Mouse (Mus musculus) v-Abl transformed pro-B cells (cell line): ENCODE results near the gene Nrxn3.

Experiments used
- in situ Hi-C, 2 experiments: fragments of 400-800 bp; cut with MboI; formaldehyde crosslinking; loops; one replicate each; pipeline ENCODE4 v1.15.1; 2025; ENCODE audit not compliant: unreplicated experiment in 2 of 2

Gene Nrxn3

DNA sequence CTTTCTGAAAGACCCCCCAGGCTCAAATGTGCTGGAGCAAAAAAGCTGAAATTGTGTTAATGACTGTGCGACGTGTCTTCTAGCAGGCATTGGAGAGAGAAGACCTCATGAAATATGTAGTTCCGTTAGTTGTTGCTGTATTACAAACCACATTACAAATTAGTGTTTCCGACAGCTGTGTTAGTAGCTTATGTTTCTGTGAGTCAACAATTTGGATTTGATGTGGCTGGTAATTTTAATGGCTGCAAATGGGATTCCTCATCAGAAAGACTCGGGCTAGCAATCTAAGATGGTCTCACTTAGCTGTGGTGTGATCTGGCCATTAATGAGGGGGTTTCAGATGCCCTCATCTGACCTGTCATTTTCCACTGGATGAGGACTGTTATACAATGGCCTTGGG lies 1107.7 kb downstream of the Nrxn3 start:
- in situ Hi-C loops = no loop called here

GRCm38 (mm10) chr12:89831300-89831699 lies 1108.6 kb downstream of the Nrxn3 start:
- in situ Hi-C loops = no loop called here

DNA sequence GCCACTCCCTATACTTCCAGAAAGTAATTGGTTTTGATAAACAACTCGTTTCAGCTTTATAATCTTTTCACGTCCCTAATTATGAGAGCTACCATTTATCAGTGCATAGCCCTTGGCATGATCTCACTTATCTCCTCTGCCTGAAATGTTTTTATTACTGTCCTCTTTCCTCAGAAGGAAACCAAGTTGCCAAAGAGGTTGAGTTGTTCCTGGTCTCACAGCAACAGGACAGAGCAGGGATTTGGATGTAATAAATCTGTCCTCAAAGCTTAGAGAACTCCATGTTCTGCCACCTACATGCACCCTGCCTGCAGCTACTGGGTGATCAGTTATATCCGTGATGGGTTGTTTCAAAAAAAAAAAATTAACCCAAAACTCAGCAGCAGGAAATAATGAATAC lies 1113.6 kb downstream of the Nrxn3 start:
- in situ Hi-C loops = no loop called here

- in situ Hi-C loops = no loop called here
Measured at GRCm38 (mm10) chr12:89842861-89843260, 1120.2 kb downstream of the Nrxn3 start.

GRCm38 (mm10) chr12:89848116-89848515 lies 1125.4 kb downstream of the Nrxn3 start:
- in situ Hi-C loops = no loop called here

DNA sequence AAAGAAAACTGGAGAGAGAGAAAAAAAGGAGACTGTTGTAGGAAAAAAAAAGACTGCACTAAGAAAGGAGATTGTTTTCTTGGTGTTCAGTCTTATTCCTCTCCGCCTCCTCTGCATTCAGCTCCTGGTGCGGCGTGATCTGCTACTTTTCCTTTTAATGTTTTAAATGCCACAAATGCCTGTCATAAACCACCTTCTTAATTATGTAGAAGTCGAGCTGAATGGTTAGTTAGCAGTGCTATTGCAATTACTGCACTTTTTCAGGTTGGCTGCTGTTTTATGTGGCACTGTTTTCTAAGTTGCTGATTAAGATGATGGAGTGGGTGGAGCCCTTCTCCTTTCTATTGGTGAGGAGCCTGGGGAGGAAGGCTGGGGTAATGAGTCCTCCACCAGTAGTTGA lies 1131.7 kb downstream of the Nrxn3 start:
- in situ Hi-C loops = no loop called here

DNA sequence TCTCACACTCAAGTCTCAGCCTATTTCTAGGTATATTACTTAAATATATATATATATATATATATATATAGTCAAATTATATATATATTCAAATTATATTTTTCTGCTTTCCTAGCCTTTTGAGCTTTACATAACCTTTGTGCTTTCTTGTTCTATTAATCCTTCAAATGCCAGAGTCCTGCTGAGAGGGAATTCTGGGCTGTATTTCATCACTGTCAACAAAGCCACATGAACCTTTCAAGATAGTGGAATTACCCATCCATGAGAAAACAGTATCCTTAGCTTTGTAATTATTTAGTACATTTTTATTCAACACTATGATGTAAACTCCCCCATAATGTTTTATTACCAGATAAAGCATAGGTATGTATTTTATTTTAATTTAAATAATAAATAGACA lies 1144.4 kb downstream of the Nrxn3 start:
- in situ Hi-C loops = no loop called here

- in situ Hi-C loops = no loop called here
Measured at GRCm38 (mm10) chr12:89882617-89883370, 1160.1 kb downstream of the Nrxn3 start.

DNA sequence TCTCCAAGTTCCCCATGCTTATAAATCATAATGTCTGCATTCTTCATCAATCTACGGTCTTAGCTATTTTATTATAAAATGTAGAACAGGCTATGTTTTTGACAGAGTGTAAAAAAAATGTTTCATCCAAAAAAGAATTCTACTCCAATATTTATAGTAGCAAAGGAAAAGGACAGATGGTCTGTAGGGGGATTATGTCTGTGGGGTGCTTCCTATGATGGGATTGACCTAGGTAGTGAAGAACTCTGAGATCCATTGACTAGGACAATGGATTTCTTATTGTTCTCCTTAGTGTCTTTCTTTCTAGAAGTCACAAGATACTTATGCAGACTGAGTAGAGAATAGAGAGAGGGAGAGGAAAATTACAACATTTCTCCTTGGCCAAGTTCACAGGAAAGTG lies 1161.9 kb downstream of the Nrxn3 start:
- in situ Hi-C loops = no loop called here

GRCm38 (mm10) chr12:89888647-89889046 lies 1166.0 kb downstream of the Nrxn3 start:
- in situ Hi-C loops = no loop called here

GRCm38 (mm10) chr12:89896901-89897300 lies 1174.2 kb downstream of the Nrxn3 start:
- in situ Hi-C loops = no loop called here

GRCm38 (mm10) chr12:89909578-89909977 lies 1186.9 kb downstream of the Nrxn3 start:
- in situ Hi-C loops = no loop called here

DNA sequence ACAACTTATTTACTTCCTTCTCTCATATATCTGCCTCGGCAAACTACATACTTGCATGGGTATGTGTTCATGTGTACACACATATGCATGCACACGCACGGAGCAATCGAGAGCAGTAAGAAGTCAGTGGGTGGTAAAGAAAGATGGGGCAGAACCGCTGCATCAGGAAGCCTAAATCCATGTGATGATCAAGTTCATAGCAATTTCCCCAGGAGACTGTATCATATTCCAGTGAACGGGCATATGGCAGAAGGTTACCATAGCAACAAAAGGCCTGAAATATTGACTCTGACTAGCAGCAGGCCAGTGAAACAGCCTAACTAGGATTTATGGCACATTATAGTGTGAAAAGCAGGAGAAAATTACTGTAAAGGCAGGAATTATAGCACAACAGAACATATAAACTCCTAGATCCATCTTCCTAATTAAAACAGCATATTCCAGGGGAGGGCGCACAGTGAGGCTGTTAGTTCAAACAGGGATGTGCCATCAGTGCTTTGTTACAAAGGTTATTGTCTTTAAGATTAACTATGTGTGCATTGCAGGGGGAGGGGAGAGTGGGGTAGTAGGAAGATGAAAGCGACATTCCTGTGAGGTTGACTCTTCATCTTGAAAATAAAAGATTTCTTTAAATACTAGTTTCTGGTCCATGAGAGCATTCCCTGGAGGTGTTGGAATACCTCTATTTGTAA lies 1195.6 kb downstream of the Nrxn3 start:
- in situ Hi-C loops = no loop called here

DNA sequence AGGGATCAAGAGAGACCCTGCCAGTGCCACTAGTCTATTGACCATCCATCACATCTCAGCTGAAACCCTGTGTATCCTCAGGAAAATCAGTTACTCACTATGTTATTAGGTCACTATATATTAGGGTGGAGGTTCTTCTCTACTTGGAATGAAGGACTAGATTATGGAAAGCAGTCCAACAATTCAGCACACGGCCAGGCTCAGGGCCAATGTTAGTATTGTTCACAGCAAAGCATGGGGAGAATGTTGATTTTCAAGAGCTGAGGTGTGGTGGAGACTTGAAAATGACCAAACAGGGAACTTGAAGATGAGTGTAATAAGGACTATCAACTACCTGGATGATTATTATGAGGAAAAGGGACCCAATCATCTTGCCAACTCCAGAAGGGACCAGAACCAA lies 1209.7 kb downstream of the Nrxn3 start:
- in situ Hi-C loops = no loop called here

- in situ Hi-C loops = no loop called here
Measured at GRCm38 (mm10) chr12:89933630-89934029, 1211.0 kb downstream of the Nrxn3 start.

- in situ Hi-C loops = no loop called here
Measured at GRCm38 (mm10) chr12:89940746-89941145, 1218.1 kb downstream of the Nrxn3 start.

DNA sequence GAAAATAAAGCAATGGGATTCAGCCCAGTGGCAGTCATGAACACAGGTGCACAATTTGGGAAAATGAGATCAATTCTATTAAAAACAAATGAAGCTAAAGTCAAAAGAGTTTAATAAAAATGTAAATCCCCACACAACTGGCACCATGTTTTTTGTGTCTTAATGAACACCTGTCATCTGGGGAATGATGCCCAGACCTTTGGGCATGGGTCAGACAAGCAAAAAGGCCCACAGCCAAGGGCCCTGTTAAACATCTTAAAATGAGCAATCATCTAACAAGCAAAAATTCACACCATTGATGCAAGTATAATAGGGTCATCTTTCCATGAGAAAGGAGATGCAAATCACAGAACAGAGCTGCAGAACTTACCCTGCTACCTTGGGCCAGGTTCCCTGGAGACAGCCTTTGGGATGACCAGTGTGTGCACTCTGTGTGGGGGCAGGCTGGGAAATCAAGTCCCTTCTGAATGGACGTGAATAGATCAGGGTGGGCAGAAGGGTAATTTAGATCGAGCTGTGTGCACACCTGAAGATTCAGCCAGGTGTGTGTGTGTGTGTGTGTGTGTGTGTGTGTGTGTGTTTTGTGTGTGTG lies 1223.3 kb downstream of the Nrxn3 start:
- in situ Hi-C loops = no loop called here

DNA sequence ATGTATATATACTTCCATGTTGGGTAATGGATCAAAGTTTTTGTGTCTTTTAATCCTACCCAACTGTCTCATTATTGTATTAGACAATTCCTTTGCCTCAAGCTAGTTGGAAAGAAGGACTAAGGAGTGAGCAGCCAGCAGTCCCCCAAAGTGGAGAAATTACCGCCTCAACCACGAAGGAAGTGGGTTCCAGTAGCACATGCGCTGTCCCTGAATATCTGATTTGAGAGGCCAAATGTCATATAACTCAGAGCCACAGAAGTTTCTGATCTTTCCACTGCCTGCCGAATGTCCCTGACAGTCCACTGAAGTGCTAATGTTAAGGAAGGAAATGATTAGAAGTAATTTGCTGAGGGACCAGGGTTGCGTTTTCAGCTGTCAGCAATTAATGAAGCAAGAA lies 1223.8 kb downstream of the Nrxn3 start:
- in situ Hi-C loops = no loop called here

DNA sequence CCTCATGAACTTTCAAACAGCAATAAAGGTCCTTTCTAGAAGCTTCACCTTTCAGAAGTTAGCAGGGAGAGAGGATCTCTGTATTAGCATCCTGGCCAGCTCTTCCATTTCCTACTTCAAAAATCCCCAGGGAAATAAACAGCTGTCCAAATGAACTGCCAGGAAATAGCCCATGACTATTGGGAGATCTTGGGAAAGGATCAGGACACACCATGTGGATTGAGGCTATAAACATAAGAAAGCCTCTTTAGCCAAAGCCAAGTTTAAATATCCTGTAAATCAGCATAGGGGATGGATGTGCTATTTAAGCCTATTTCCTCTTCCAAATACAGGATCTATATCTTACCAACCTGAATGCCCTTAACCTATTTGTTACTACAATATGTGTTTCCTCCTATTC lies 1230.6 kb downstream of the Nrxn3 start:
- in situ Hi-C loops = no loop called here

- in situ Hi-C loops = no loop called here
Measured at GRCm38 (mm10) chr12:89953649-89954048, 1231.0 kb downstream of the Nrxn3 start.

- in situ Hi-C loops = no loop called here
Measured at GRCm38 (mm10) chr12:89954441-89955070, 1231.9 kb downstream of the Nrxn3 start.
